Mouse (Mus musculus): ENCODE measurements at regions not wholly inside any gene's neighbourhood (a gene's known extent, or its start where the extent isn't known, plus 50 kb on each side); places are given as distances from the start of the nearest gene placed in this dataset.

DNA sequence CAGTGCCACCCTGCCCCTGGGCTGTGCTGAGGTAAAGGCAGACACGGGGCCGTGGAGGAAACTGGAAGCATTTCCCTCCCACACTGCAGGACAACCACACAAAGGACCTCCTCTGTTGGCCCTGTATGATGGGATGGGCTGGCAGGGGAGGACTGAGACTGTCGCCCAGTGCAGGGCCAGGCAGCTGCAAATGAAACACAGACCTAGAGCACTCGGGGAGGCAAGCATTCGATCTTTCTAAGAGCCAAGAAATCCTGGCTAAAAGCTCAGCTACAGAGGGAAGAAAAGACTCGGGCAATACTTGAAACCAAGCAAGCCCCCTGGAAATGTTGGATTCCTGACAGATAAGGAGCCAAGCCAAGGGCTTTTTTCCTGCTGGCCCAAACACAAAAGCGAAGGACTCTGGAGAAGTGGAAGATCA is 82.5 kb upstream of the Sertad2 start:
- in situ Hi-C loops (cut with MboI, MseI), result loop anchor here (5.0 kb wide), 1 partner anchor 182 kb away; no protein-coding TSS in a partner anchor

DNA sequence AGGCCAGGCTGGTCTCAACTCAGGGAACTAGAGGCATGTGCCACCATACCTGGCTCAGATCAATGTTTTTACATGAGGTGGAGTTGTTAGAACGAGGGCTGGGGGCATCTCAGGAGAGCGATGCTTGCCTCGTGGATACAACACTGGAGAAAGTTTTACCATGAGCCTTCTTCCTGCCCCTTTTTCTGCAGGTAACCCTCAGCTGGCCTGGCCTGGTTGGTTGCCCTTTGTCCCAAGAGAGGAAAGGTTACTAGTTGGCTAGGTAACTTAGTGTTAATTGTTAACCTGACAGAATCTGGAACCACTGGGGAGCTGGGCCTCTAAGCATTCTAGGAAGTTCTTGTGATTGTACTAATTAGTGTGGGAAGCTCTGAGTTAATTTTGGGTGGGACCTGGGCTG is 81.0 kb upstream of the Sertad2 start:
- in situ Hi-C loops (cut with MboI, MseI), result loop anchor here (5.0 kb wide), 1 partner anchor 180 kb away; no protein-coding TSS in a partner anchor

DNA sequence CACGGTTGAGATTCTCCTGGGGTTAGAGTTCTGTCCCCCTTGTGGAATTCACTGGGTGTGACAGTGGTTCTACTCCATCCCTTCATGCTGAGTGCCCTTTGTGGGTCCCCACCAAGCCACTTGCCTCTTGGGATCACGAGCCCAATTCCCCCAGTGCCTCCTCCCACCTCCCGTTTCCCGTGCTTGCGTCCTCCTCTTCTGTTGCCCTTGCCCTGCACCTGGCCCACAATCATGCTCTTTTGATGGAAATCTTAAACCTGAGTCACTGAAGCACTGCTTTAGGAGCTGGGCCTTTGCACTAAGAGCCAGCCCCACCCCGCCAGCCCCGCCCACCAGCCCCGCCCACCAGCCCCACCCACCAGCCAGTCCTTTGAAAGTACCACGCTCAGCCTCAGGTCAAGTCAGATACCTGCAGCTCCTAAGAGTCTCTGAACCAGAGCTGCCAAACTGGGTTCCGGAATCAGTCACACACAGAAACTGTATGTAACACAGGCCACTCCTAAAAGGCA is 79.8 kb upstream of the Sertad2 start:
- in situ Hi-C loops (cut with MboI, MseI), result loop anchor here (5.0 kb wide), 1 partner anchor 179 kb away; no protein-coding TSS in a partner anchor

DNA sequence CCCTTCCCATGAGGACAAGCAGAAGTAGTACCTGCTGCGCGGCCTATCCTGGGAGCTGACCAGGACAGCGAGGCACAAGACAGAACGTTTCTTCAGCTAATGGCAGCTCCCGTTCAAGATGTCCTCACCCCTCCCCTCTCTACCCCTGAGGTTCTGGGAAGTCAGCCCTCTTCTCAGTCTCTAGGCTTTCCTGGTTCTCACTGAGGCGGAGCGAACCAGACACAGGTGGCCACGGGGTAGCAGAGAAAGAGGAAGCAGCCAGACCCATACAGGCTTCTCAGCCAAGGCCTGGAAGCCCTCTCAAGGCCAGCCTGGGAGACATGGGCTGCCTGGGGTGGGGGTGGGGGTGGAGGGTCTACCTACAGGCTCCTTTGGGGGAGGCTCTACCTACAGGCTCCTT is 78.5 kb upstream of the Sertad2 start:
- in situ Hi-C loops (cut with MboI, MseI), result loop anchor here (5.0 kb wide), 1 partner anchor 178 kb away; no protein-coding TSS in a partner anchor

DNA sequence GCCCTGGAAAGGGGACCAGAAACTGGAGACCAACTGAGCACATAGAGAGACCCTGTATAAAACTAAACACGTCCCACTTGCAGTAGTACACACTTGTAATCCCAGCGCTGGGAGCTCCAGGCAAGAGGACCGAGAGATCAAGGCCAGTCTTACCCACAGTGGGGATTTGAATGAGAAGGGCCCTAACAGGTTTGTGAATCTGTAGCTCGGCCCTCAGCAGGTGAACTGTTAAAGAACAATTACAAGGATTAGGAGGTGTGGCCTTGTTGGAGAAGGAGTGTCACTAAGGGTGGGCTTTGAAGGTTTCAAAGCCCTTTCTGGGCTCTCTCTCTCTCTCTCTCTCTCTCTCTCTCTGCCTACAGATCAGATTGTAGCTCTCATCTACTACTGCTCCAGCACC is 76.5 kb upstream of the Sertad2 start:
- in situ Hi-C loops (cut with MboI, MseI), result no loop called here

DNA sequence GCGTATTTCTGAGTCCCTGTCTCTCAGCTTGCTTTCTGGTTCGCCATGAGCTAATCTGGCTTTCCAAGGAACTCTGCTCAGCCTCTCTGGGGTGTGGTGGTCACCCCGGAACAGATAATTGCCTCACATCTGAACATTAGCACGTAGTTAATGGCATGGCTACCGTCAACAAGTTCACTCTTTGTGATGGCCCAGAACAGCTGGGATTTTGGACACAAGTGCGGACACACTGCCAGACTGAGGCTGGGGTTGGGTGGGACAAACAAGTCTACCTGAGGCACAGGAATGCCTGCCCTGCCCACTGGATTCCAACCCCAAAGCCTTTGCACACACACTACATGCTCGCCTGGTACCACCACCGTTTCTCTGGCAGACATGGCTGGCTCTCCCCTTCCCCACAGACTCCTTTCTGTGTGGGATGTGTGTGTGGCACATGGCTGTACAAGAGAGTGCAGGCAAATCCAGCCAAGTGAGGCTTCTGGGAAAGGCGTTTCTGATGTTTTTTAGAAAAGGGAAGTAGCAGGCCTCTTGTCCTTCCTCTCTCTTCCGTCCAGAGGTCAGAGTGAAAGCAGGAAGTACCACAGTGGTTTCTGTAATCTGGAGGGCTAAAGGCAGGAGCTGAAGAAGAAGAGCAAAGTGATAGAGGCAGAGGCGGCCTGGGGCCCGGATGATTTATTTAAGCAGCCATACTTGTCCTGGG is 74.6 kb upstream of the Sertad2 start:
- in situ Hi-C loops (cut with MboI, MseI), result no loop called here

DNA sequence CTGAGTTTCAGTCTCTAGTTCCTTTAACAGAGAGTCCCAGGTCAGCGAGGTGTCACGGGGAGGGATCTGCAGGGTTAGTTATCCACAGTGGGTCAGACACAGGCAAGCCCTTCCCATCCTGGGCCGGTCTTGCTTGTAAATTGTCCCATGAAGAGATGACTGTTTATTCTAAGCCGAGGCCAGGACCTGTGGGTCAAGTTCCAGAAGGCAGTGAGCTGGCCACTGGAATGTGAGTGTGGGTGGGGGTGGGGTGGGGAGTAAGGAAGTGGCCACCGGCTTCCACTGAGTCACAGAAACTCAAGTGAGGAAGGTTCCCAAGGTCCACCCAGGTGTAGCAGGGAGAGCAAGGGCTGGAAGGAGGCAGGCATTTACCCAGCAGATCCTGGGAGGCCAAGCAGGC is 73.7 kb upstream of the Sertad2 start:
- in situ Hi-C loops (cut with MboI, MseI), result no loop called here

DNA sequence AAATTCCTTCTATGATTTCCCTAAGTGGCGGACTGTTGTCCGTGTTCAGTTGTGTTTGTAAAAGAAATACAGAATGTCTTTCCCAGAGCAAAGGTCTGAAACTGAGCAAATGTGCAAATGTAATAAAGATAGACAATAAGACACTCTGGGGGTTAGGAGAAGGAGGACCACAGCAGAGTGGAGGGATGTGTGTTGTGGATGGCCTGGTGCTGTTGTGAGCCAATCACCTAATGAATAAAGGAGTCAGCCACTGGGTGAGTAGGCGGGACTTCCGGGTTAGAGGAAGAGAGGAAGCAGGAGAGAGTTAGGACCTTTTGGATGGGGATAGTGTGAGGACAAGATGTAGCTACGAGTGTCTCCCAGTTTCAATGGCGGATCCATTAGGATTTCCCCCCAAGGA is 72.7 kb upstream of the Sertad2 start:
- in situ Hi-C loops (cut with MboI, MseI), result loop anchor here (5.0 kb wide), 1 partner anchor 117 kb away; no protein-coding TSS in a partner anchor

DNA sequence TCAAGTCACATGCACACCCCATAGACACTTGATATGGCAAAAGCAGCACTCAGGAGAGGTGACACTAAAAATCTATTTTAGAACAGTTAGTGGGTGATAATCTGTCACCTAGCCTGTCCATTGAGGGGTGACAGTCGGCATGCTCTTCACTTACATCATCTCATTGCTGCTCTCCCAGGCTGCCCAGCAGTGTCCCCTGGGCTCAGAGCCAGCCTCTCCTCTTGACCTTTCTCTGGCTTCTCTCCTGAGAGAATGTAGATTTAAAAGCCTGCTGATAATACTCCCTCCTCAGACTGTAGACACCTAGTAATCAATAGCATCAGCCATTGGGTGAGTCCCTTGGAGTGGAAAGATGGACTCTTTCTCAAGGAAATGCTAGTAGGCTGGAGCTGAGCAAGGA is 70.7 kb upstream of the Sertad2 start:
- in situ Hi-C loops (cut with MboI, MseI), result loop anchor here (5.0 kb wide), 1 partner anchor 115 kb away; no protein-coding TSS in a partner anchor

DNA sequence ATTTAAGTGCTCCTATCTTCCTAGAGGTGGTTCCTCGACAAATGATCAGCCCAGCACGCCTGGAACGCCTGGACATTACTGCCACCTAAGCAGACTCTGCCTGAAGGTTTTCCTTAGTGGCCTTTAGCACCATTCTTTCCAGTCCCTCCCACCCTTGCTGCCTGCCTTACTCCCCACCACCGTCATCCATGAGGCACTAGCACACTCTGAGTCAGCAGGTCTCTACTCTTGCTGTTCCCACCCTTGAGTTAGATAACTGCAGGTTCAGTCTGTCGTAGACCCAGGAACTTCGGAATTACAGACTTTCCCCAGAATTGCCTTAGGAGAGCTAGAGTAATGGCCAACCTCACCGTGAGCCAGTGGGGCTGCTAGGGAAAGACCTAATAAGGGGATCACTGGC is 67.4 kb upstream of the Sertad2 start:
- in situ Hi-C loops (cut with MboI, MseI), result no loop called here

DNA sequence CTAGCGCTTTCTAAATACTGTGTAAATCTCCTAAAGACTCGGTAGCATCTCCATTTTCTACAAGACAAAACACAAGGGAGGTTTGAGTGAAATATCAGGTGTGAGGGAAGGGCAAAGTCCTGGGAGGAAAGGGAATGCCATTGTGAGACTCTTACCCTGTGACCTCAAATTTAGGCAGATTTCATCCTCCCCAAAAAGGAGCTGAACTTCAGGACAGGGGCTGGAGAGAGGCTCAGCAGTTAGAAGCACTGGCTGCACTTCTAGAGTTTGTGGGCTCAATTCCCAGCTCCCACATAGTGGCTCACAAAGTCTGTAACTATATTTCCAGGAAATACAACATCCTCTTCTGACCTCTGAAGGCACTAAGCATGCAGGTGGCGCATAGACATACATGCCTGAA is 66.6 kb upstream of the Sertad2 start:
- in situ Hi-C loops (cut with MboI, MseI), result no loop called here

DNA sequence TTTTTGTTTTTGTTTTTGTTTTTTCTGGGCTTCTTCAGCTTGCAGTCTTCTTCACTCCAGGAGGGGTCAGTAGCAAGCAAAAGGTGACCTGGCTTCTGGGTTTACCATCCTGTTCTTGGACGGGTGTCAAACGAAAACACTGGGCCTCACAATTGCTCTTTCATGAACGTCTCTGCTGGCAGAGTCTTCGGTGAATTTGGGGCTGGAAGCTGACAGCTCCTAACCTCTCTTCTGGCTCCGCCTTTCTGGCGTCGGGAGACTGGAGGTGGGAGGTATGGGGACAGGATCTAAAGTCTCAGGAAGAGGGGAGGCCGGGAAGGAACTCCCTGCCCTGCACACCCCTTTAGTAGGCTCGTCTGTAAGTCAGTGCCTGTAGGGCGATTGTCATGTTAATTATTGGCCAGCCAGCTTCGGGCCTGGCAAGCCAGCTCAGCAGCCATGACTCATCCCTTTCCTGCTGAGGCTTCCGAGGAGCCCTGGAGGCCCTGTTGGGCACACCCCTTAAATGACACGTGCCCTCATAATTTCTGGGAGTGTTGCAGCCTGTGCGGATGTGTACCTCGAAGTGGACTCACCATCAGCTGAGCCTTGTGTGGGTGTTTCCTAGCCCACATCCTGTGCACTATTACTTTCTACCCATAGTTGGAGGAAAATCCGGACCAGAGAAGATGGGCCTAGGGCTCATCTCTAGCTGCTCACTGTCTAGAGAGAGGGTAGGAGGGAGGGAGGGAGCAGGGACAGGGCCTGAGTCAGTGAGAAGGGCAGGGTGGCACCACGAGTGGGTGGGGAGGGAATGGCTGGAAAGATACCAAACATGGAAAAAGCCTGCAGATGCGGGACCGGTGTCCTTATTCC is 65.6 kb upstream of the Sertad2 start:
- in situ Hi-C loops (cut with MboI, MseI), result no loop called here

DNA sequence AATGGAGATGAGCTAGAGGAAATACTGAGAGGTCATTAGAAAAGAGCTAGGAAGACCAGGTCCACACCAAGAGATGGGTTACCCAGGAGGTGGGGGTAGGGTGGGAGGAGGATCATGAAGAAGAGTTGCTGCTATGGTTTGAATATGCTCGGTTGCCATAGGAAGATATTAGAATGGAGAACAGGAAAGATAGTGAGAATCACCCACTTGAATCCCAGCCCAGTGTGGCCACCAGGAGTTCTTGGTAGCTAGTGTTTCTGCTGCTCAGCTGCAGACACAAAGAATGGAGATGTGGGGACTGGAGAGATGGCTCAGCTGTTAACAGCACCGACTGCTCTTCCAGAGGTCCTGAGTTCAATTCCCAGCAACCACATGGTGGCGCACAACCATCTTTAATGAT is 62.4 kb upstream of the Sertad2 start:
- in situ Hi-C loops (cut with MboI, MseI), result no loop called here

DNA sequence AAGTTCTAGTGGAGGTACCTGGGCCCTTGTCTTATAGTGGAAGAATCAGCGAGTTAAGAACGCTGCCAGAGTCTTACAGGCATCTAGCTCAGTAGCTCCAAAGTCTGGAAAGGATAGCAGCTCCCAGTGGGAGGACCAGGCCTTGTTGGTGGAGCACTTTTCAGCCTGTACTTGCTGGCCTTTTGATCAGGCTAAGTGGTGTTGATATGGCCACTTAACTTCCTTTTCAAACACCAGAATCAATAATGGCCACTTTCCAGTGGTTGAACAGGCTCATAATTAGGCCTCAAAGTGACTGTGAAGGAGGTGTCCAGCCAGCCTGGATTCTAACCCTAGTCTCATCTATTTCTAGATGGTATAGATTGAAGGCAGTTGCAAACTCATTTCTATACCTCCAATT is 57.7 kb upstream of the Sertad2 start:
- in situ Hi-C loops (cut with MboI, MseI), result no loop called here
